Mouse (Mus musculus) cerebellum, adult 2 months (tissue): ENCODE measurements at regions not wholly inside any gene's neighbourhood (a gene's known extent, or its start where the extent isn't known, plus 50 kb on each side); places are given as distances from the start of the nearest gene placed in this dataset.

ENCODE experiments used
- CTCF ChIP-seq: fragments of 200-500 bp; IDR thresholded peaks from 2 replicates; pipeline ENCODE4 v1.5.1; 2011; ENCODE audit warnings: low read depth, mild to moderate bottlenecking, control low read depth, low read length, moderate library complexity, borderline replicate concordance; ENCODE audit not compliant: insufficient read depth
- POLR2A ChIP-seq: fragments of 200-500 bp; IDR thresholded peaks from 2 replicates; pipeline ENCODE4 v1.6.1; 2011; ENCODE audit warnings: low read length, control low read depth, borderline replicate concordance; ENCODE audit not compliant: insufficient read depth

DNA sequence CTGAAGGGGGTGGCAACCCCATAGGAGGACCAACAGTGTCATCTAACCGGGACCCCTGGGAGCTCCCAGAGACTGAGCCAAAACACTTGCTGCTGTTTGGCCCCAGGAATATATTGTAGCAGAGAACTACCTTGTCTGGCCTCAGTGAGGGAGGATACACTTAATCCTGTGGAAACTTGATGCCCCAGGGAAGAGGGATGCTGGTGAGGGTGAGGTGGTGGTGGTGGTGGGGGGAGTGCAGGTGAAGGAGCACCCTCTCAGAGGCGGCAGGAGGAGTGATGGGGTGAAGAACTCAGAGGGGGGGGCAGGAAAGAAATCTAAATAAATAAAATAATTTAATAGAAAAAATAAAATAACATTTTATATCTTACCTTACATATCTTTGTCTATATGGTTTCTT, 959.6 kb upstream of the Celf2 start:
- TF ChIP-seq CTCF (no peak), POLR2A (no peak)
